Mouse (Mus musculus) fat pad, adult 2 months (tissue): Measurements from ENCODE around the gene 2310057M21Rik.

Experiments
- DNase-seq: peaks from one replicate; pipeline ENCODE4 v3.0.0-alpha.2; 2011; ENCODE audit warnings: low read depth, low spot score; ENCODE audit errors: extremely low read depth

The 2310057M21Rik gene

DNA sequence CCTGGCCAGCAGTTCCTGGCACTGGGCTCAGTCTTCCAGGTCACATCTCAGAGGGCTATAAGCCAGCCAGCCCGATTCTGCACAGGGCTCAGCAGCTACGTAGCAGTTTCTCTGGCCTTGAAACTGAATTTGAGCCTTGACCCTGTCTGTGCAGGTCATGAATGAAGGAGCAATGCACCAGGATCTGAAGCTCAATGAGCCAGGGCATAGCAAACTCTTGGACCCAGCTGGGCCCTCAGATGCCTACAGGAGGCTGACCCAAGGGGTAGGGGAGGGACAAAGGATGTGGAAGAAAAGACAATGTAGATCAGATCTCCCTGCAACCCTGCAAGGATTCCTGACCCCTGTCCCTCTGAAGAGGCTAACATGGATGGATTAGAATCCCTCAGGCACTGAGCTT is 40.4 kb downstream of the 2310057M21Rik start, which contains the start of gene Cuzd1:
Gene Cuzd1, minus strand, starts transcription at position 101 of the 400 bp plus-strand sequence.
- no peak for DNase-seq

DNA sequence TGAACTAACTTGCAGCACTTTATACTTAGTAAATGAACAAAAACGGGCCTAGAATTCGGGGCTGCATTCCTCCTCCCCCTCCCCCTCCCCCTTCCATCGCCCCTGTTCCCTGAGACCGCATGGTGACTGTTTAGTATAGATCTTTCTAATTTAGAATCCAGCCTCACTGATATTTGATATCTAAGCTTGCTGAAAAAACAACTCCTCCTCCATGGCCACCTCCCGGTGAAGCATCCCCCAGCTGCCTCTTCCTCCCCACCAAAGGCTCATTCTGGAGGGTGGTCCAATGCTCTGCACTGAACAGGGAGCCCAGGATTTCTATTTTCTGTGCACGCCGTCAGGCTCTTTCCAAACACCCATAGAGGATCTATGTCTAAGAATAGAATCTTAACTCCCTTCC is 44.2 kb downstream of the 2310057M21Rik start:
- DNase-seq, result no peak

DNA sequence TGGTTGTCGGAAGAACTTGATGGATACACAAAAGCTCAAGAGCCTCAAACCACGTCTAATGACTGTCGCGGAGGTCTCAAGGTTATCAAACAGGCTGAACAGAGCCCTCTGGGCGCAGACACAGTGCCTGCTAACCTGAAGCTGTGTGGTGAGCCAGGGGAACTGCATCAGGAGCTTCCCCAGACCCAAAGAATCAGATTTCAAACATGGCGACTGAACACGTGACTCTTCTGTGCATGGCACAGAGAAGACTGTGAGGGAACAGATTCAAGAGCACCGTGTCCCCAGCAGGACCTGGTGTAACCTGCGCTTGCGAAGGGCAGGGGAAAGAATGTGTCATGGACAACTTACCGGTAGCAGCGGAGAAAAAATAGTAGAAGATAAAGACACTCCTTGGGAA is 45.0 kb downstream of the 2310057M21Rik start:
- DNase-seq, result no peak

DNA sequence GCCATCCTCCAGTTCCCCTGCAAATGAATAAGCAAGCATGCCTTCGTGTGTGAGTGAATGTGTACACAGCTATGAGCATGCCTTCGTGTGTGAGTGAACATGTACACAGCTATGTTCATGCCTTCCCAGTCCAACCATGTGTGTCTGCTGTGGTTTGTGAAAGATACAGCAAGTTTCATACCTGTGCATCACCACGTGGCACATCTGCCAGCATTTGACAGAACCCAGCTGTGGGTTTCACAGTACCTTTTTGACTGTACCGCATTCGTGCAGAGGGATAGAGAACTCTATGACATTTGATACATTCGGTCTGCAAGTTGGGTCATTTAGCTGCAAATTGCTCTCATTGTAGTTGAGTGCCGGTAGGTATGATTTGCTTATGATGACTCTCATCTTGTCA is 48.1 kb downstream of the 2310057M21Rik start:
- DNase-seq, result no peak

GRCm38 (mm10) chr7:131306733-131307132 is 55.8 kb downstream of the 2310057M21Rik start:
- no peak for DNase-seq

DNA sequence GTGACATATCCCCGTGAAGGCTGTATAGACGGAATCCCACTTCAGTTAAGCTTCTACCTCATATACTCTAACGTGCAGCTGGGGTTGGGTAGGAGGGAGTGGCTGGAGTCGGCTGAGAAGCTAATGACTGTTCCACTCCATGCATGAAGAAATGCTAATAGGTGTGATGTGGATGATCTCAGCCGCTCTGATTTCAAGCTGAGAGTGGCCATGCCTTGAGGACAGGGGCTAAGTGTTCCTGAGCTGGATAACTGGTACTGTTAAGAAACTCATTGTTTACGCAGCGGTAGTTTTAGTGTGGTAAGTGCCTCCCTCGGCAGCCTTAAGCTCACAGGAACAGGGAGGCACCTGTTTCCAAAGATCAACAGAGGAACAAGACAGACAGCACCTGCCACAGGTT is 59.2 kb downstream of the 2310057M21Rik start:
- peak; percentile 78 for DNase-seq

DNA sequence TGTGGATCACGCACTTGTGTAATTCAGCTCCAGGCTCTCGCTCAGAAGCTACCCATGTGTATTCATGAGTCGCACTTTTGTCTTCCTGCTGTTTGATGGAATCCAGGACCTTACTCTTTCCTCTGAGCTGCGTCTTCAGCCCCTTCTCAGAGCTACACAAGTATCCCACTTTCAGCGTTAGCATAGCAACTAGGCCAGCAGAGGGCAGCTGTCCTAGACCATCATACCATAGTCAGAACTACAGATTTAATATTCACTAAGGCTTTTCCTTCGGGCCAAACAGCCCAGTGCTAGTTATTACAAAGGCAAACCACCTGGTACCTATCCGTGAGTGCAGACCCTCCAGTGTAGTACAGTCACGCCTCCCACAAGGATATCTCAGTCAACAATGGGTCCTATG is 65.4 kb downstream of the 2310057M21Rik start:
- no peak for DNase-seq
